Mouse (Mus musculus) CH12.LX (cell line): ENCODE results near the gene Gpr68.

Experiments
- CTCF ChIP-seq, 2 experiments: IDR thresholded peaks in 1 of 2; conservative IDR thresholded peaks in 1 of 2; 2 replicates each; pipeline ENCODE4 v1.5.1; 2011 to 2012; ENCODE audit warnings: low read depth in 2 of 2, low read length in 2 of 2, improper control_type of control experiment in 1 of 2, inconsistent platforms in 1 of 2, mild to moderate bottlenecking in 1 of 2, moderate library complexity in 1 of 2
- JUND ChIP-seq: conservative IDR thresholded peaks from 2 replicates; pipeline ENCODE4 v1.6.1; 2011; ENCODE audit warnings: low read depth, low read length, improper control_type of control experiment
- MAX ChIP-seq: IDR thresholded peaks from 2 replicates; pipeline ENCODE4 v1.6.1; 2011; ENCODE audit warnings: low read length, improper control_type of control experiment
- POLR2A ChIP-seq: IDR thresholded peaks from 2 replicates; pipeline ENCODE4 v1.6.1; 2011; ENCODE audit warnings: low read depth, mild to moderate bottlenecking, improper control_type of control experiment, low read length

GRCm38 (mm10) chr12:100875553-100875952 lies 32.4 kb downstream of the Gpr68 start:
- TF ChIP-seq JUND (no peak), CTCF (conservative IDR thresholded peaks at IDR 0.05 in 1 of 2, IDR thresholded peaks at IDR 0.05 in 1 of 2; ENCODE audit: low read depth in 2 of 2, low read length in 2 of 2) (no peak), POLR2A (no peak), MAX (no peak)
